In genomic region chr7:68621080-68621479, GRCm38 (mm10) we compare ENCODE assay signal across 15 mouse cellular contexts.
"Had no signal": no experiment of that assay in that cellular context is flagged by ENCODE, and none has a peak within 500 bp of the region (broad histone marks: within the 10 kb centered on the region; RNA-seq: fewer than 3 reads in every experiment).

No protein-coding gene starts in this region.

- H3K9me3 ChIP-seq: midbrain, embryonic 13.5 days; midbrain, embryonic 15.5 days; neural tube, embryonic 13.5 days; stomach, embryonic 15.5 days had no signal

- H3K4me3 ChIP-seq: megakaryocyte, embryonic 14.5 days; midbrain, embryonic 13.5 days; midbrain, embryonic 15.5 days; neural tube, embryonic 13.5 days; stomach, embryonic 15.5 days had no signal

- H3K4me2 ChIP-seq: lung, embryonic 14.5 days; midbrain, embryonic 11.5 days; midbrain, embryonic 13.5 days; midbrain, embryonic 15.5 days; neural tube, embryonic 13.5 days; stomach, embryonic 15.5 days had no signal

- ATAC-seq: midbrain, embryonic 13.5 days; midbrain, embryonic 15.5 days had no signal

- DNase-seq: lung, adult 18-20 months; lung, embryonic 14.5 days; lung, postnatal 10 days; right cerebral cortex, postnatal 14 days; thymus, adult 2 months; thymus, postnatal 25 days; thymus, postnatal 4 days had no signal

- H3K4me1 ChIP-seq: megakaryocyte, embryonic 14.5 days; midbrain, embryonic 13.5 days; midbrain, embryonic 15.5 days; neural tube, embryonic 13.5 days; stomach, embryonic 15.5 days had no signal

- H3K27me3 ChIP-seq: megakaryocyte, embryonic 14.5 days; midbrain, embryonic 13.5 days; midbrain, embryonic 15.5 days; neural tube, embryonic 13.5 days; stomach, embryonic 15.5 days had no signal

- H3K9ac ChIP-seq: lung, embryonic 14.5 days; midbrain, embryonic 13.5 days; midbrain, embryonic 15.5 days; neural tube, embryonic 13.5 days; stomach, embryonic 15.5 days had no signal

- H3K36me3 ChIP-seq: midbrain, embryonic 13.5 days; midbrain, embryonic 15.5 days; neural tube, embryonic 13.5 days; stomach, embryonic 15.5 days had no signal

- H3K27ac ChIP-seq: macrophage; midbrain, embryonic 13.5 days; midbrain, embryonic 15.5 days; neural tube, embryonic 13.5 days; stomach, embryonic 15.5 days; stomach, postnatal 0 days had no signal
